Mouse (Mus musculus): ENCODE results near the gene Fam131b. TPM values are rescaled to one million over a fixed set of nuclear protein-coding genes. Genes with fewer than 3 reads are reported as not detected.
A peak's percentile ranks its signal among the peaks of the same experiment; 100 is the strongest.

Gene Fam131b
- polyA plus RNA-seq, 1 experiment, result 11.9 TPM

DNA sequence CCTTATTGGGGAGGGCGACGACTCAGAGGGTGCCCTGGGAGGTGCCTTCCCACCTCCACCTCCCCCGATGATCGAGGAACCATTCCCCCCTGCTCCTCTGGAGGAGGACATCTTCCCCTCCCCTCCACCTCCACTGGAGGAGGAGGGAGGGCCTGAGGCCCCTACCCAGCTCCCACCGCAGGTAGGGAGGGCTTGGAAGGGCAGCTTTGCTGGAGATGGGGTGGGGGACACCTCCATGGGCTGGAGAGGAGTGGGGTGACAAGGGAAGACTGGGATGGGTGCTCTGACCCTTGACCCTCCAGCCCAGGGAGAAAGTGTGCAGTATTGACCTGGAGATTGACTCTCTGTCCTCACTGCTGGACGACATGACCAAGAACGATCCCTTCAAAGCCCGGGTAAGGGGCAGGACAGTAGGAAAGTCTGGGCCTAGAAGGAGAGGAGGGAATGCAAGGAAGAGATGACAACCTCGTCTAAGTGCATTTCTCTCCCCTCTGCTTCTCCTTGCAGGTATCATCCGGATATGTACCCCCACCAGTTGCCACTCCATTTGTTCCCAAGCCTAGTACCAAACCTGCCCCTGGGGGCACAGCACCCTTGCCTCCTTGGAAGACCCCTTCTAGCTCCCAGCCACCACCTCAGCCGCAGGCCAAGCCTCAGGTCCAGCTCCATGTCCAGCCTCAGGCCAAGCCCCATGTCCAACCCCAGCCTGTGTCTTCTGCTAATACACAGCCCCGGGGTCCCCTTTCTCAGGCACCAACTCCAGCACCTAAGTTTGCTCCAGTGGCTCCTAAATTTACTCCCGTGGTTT is 26.7 kb upstream of the Fam131b start:
- Histone ChIP-seq H3K4me3 (ENCODE audit: control insufficient read depth, low read depth, low read length) (peak overlapping the region; percentile 83), H3K4me1 (ENCODE audit: control insufficient read depth, insufficient read depth, low read length) (peaks cover 8% of the 10 kb centered on the region), H3K27me3 (ENCODE audit: control insufficient read depth, insufficient read depth, low read length) (no peaks in the 10 kb centered on the region), H3K27ac (ENCODE audit: control insufficient read depth, insufficient read depth, low read depth, low read length) (0 out of 2 replicates have a peak overlapping the region, but pooled peaks have one; percentile 12), H3K36me3 (ENCODE audit: control insufficient read depth, insufficient read depth, low read length) (no peaks in the 10 kb centered on the region)
- TF ChIP-seq CTCF (IDR thresholded peaks at IDR 0.05; ENCODE audit: control insufficient read depth, insufficient read depth, insufficient replicate concordance, low read depth, low read length), result no peak
- no peak for TF ChIP-seq POLR2A (IDR thresholded peaks at IDR 0.05; ENCODE audit: control insufficient read depth, low read depth, low read length)

DNA sequence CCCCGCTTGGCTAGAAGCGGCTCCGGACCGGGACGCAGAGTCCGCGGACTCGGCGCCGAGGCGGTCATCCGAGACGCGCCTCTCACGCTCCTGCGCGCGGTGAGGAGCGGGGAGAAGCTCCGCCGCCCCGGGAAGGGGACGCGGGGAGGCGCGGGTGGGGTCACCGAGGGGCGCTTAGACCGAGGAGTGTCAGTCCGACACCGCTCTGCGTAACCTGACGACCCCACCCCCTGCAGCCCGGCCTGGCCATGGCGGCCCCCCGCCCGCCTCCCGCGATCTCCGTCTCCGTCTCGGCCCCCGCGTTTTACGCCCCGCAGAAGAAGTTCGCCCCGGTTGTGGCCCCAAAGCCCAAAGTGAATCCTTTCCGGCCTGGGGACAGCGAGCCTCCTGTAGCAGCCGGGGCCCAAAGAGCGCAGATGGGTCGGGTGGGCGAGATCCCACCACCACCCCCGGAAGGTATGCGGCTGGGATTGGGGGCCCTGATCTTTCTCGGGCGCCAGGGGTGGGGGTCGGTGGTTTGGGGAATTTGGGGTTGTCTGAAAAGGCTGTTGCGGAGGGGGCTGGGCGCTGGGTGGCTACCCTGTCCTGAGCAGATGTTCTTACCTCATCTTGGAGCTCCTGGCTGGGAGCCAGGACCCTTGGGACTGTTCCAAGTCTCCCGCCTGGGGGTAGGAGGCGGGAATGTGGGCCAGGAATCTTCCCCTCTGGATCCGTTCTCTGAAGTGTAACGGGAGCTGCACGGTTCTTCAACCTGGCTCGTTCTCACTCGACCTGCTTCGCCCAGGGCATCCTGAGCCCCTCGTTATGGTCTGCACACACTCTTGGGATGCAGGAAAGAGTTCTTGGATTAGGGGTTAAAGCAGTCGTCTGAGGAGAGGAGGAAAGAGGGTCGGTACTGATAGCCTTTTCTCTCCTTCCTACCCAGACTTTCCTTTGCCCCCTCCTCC is 25.9 kb upstream of the Fam131b start:
- peak overlapping the region; percentile 37 for H3K27ac ChIP-seq (ENCODE audit: control insufficient read depth, insufficient read depth, low read depth, low read length)
- H3K27me3 ChIP-seq (ENCODE audit: control insufficient read depth, insufficient read depth, low read length), result no peaks in the 10 kb centered on the region
- no peaks in the 10 kb centered on the region for H3K36me3 ChIP-seq (ENCODE audit: control insufficient read depth, insufficient read depth, low read length)
- TF ChIP-seq POLR2A (IDR thresholded peaks at IDR 0.05; ENCODE audit: control insufficient read depth, low read depth, low read length) (peak; percentile 86), CTCF (IDR thresholded peaks at IDR 0.05; ENCODE audit: control insufficient read depth, insufficient read depth, insufficient replicate concordance, low read depth, low read length) (no peak)
- H3K4me1 ChIP-seq (ENCODE audit: control insufficient read depth, insufficient read depth, low read length), result peaks cover 8% of the 10 kb centered on the region
- H3K4me3 ChIP-seq (ENCODE audit: control insufficient read depth, low read depth, low read length), result peak overlapping the region; percentile 83

DNA sequence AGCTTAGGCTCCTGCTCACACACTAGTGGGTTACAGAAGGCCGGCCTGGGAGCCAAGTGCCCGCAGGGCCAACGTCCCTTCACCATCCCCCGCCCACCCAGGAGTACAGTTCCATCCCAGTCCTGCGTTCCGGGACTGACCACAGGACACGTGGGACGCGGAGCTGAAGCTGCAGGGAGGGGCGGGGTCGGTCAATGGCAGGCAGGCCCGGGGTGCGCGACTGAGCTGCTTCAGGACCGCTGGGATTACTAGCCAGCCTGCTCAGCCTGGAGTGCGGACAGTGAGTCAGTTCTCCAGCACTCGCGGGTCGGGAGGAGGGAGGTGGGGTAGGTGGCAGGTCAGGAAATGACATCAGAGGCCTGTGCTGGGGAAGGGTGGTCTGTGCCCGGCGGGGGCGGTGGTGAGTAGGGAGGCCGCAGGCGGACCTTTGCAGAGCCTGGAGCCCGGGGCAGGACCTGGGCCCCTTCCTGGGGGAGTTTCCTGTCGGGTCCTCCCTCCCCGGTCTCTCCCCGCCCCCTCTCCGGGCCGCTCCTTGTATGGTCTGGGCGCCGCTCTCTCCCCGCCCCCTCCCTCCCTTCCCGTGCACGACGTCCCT is 25.1 kb upstream of the Fam131b start, which contains the start of gene Zyx:
TSS of gene Zyx (plus strand) at position 205 of the 595 bp plus-strand sequence.
- Histone ChIP-seq H3K4me1 (ENCODE audit: control insufficient read depth, insufficient read depth, low read length) (peaks cover 8% of the 10 kb centered on the region), H3K4me3 (ENCODE audit: control insufficient read depth, low read depth, low read length) (peak within 1 kb of the TSS; percentile 83), H3K27ac (ENCODE audit: control insufficient read depth, insufficient read depth, low read depth, low read length) (peak within 1 kb of the TSS; percentile 58), H3K36me3 (ENCODE audit: control insufficient read depth, insufficient read depth, low read length) (no peaks in the 10 kb centered on the region), H3K27me3 (ENCODE audit: control insufficient read depth, insufficient read depth, low read length) (no peaks in the 10 kb centered on the region)
- 0 out of 2 replicates have a peak, but pooled peaks have one; percentile 6 for TF ChIP-seq CTCF (IDR thresholded peaks at IDR 0.05; ENCODE audit: control insufficient read depth, insufficient read depth, insufficient replicate concordance, low read depth, low read length)
- TF ChIP-seq POLR2A (IDR thresholded peaks at IDR 0.05; ENCODE audit: control insufficient read depth, low read depth, low read length), result no peak; the same call in 1 of the 2 replicates

DNA sequence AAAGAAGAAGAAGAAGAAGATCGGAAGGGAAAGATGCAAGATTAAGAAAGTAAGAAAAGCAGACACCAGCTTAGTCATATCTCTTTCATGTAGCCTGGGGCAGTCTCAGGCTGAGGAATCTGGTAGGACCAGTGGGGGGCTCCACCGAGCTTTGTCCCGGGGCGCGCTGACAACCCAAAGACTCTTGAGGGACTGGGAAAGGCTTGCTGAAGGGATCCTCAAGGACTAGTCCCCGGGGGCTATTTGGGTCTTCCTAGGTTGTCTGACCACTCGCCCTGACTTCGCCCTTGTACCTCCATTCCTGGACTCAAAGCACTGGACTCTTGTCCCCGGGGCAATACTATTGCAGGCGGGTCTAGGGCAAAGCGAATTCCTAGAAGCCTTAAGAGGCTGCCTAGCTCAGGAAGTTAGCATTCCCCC is 24.6 kb upstream of the Fam131b start:
- Histone ChIP-seq H3K4me1 (ENCODE audit: control insufficient read depth, insufficient read depth, low read length) (peaks cover 8% of the 10 kb centered on the region), H3K27ac (ENCODE audit: control insufficient read depth, insufficient read depth, low read depth, low read length) (peak overlapping the region; percentile 58), H3K36me3 (ENCODE audit: control insufficient read depth, insufficient read depth, low read length) (no peaks in the 10 kb centered on the region), H3K4me3 (ENCODE audit: control insufficient read depth, low read depth, low read length) (peak overlapping the region; percentile 83), H3K27me3 (ENCODE audit: control insufficient read depth, insufficient read depth, low read length) (no peaks in the 10 kb centered on the region)
- no peak for TF ChIP-seq POLR2A (IDR thresholded peaks at IDR 0.05; ENCODE audit: control insufficient read depth, low read depth, low read length)
- no peak for TF ChIP-seq CTCF (IDR thresholded peaks at IDR 0.05; ENCODE audit: control insufficient read depth, insufficient read depth, insufficient replicate concordance, low read depth, low read length)

DNA sequence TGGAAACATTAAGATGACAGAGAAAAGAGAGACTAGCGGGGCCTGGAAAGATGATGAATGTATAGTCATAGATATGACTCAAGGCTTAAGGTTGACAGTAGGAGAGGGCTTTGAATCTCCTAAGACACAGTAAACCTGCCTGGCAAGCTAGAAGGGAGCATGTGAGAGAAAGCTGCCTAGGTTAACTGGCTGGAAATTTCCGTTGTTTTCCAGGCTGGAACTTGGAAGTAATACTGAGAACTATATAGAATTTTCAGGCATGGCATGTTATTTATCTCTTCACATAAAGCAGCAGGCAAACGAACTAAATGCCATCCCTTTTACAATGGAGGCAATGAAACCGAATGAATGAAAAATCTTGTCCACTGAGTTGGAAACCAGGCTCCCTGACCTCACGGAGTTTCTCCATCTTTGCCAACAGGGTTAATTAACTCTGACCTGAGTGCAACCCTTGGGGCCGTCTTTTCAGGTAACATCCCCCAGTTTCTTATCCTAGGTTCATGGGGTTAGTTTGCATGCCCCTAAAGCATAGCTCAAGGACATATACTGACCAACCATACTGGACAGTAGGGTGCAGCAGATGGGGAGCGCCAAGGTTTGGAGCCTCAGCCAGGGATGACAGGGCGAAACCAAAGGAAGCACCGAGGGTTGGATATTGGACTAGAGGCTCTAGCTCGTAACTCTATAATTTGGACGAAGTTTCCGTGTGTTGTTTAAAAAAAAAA is 24.0 kb upstream of the Fam131b start:
- Histone ChIP-seq H3K36me3 (ENCODE audit: control insufficient read depth, insufficient read depth, low read length) (no peaks in the 10 kb centered on the region), H3K27ac (ENCODE audit: control insufficient read depth, insufficient read depth, low read depth, low read length) (no peak overlapping the region), H3K27me3 (ENCODE audit: control insufficient read depth, insufficient read depth, low read length) (no peaks in the 10 kb centered on the region), H3K4me1 (ENCODE audit: control insufficient read depth, insufficient read depth, low read length) (peaks cover 8% of the 10 kb centered on the region), H3K4me3 (ENCODE audit: control insufficient read depth, low read depth, low read length) (no peak overlapping the region)
- no peak for TF ChIP-seq CTCF (IDR thresholded peaks at IDR 0.05; ENCODE audit: control insufficient read depth, insufficient read depth, insufficient replicate concordance, low read depth, low read length)
- TF ChIP-seq POLR2A (IDR thresholded peaks at IDR 0.05; ENCODE audit: control insufficient read depth, low read depth, low read length), result no peak

DNA sequence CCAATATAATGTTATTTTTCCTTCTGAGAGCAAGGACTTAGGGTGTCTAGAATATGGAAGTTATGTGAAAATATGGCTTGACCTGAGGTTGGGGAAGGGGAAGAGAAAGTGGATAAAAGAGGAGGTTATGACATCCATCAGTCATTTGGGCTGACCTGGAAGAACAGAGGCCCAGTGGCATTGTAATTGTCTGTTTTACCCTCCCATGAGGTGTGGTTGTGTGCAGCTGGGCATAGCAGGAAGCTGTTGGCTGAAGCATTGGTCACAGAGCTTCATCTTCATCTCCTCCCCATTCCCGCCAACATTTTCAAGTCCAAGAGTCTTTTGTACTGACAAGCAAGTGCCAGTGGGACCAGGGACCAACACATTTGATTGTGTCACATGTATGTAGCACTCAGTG is 19.8 kb upstream of the Fam131b start:
- no peaks in the 10 kb centered on the region for H3K36me3 ChIP-seq (ENCODE audit: control insufficient read depth, insufficient read depth, low read length)
- TF ChIP-seq CTCF (IDR thresholded peaks at IDR 0.05; ENCODE audit: control insufficient read depth, insufficient read depth, insufficient replicate concordance, low read depth, low read length) (no peak), POLR2A (IDR thresholded peaks at IDR 0.05; ENCODE audit: control insufficient read depth, low read depth, low read length) (no peak)
- no peak overlapping the region for H3K27ac ChIP-seq (ENCODE audit: control insufficient read depth, insufficient read depth, low read depth, low read length)
- H3K27me3 ChIP-seq (ENCODE audit: control insufficient read depth, insufficient read depth, low read length), result no peaks in the 10 kb centered on the region
- peaks cover 6% of the 10 kb centered on the region for H3K4me1 ChIP-seq (ENCODE audit: control insufficient read depth, insufficient read depth, low read length)
- H3K4me3 ChIP-seq (ENCODE audit: control insufficient read depth, low read depth, low read length), result no peak overlapping the region

Measured in testis, adult 2 months (tissue).